Mouse (Mus musculus): ENCODE results near the gene Susd6. TPM values are rescaled to one million over a fixed set of nuclear protein-coding genes. Genes with fewer than 3 reads are reported as not detected.

Susd6 gene
- total RNA-seq, 1 experiment from 2014 or later, result 47.4 TPM

Other genes with a start within 250 kb of the Susd6 start
- 37.6 and 37.9 TPM in 2 replicates for gene Slc39a9, start 146.6 kb upstream of the Susd6 start, total RNA-seq (2021)
- 50.4 and 63.7 TPM in 2 replicates for gene Erh, start 146.2 kb upstream of the Susd6 start, total RNA-seq (2021)
- 0.60 TPM in 1 of 2 replicates, not detected in the other for gene Plekhd1, start 97.9 kb upstream of the Susd6 start, total RNA-seq (2021)
- gene Ccdc177, start 29.8 kb upstream of the Susd6 start, total RNA-seq (2021), result not detected in 2 replicates
- gene Srsf5, start 155.0 kb downstream of the Susd6 start, total RNA-seq (2021), result 383 and 441 TPM in 2 replicates
- 3.0 and 59.5 TPM in 2 replicates for gene Slc10a1, start 178.2 kb downstream of the Susd6 start, total RNA-seq (2021)
- gene Smoc1, start 236.3 kb downstream of the Susd6 start, total RNA-seq (2021), result 37.3 and 54.7 TPM in 2 replicates